Mouse (Mus musculus) megakaryocyte, embryonic 14.5 days (primary cell): ENCODE measurements at regions not wholly inside any gene's neighbourhood (a gene's known extent, or its start where the extent isn't known, plus 50 kb on each side); places are given as distances from the start of the nearest gene placed in this dataset.

Experiments used
- FLI1 ChIP-seq: IDR thresholded peaks from 2 replicates; pipeline ENCODE4 v1.6.1; 2012; ENCODE audit warnings: low read length, inconsistent platforms, mixed read lengths
- GATA1 ChIP-seq: IDR thresholded peaks from 3 replicates; pipeline ENCODE4 v1.6.1; 2012; ENCODE audit warnings: mixed read lengths, low read length, inconsistent platforms, borderline replicate concordance

- TF ChIP-seq GATA1 (no peak), FLI1 (no peak)
Measured at GRCm38 (mm10) chr8:10830835-10831234, 177.4 kb downstream of the Irs2 start.
